ENCODE assay signal across 8 mouse cellular contexts in genomic region chr17:24488662-24489264, GRCm38 (mm10). TPM values are rescaled to one million over a fixed set of nuclear protein-coding genes. Genes with fewer than 3 reads are reported as not detected.
DNase-seq lines count a peak whose midpoint lies in the region; ATAC-seq and TF ChIP-seq lines count a peak whose summit lies in the region.

No protein-coding gene starts in this region.

- H3K4me1 ChIP-seq in embryonic facial prominence, embryonic 13.5 days = peaks cover 24% of the 10 kb centered on the region
- H3K4me1 ChIP-seq in hindbrain, embryonic 15.5 days (replicated peaks) = peaks cover 41% of the 10 kb centered on the region
- H3K4me1 ChIP-seq in lung, postnatal 0 days (ENCODE audit: insufficient read depth, low read depth, low read length) = peaks cover 5% of the 10 kb centered on the region; the same call in 1 of the 2 replicates

- no peaks in the 10 kb centered on the region for H3K36me3 ChIP-seq in embryonic facial prominence, embryonic 13.5 days
- no peaks in the 10 kb centered on the region for H3K36me3 ChIP-seq in hindbrain, embryonic 15.5 days
- no peaks in the 10 kb centered on the region for H3K36me3 ChIP-seq in lung, postnatal 0 days (ENCODE audit: insufficient read depth, low read length)
- no peaks in the 10 kb centered on the region for H3K36me3 ChIP-seq in splenic B cell, adult 2 months (ENCODE audit: control insufficient read depth, insufficient read depth, low read length, poor library complexity, severe bottlenecking)

- peak overlapping the region; percentile 78 for H3K4me2 ChIP-seq in embryonic facial prominence, embryonic 13.5 days
- peak overlapping the region; percentile 76 for H3K4me2 ChIP-seq in hindbrain, embryonic 15.5 days
- peak overlapping the region; percentile 99 for H3K4me2 ChIP-seq in lung, postnatal 0 days (replicated peaks; ENCODE audit: low read depth, low read length)

- WGBS in embryonic facial prominence, embryonic 13.5 days = 1% methylated on average over 76 of the region's 81 CpGs
- under 1% methylated on average over 56 of the region's 81 CpGs for WGBS in hindbrain, embryonic 15.5 days
- WGBS in lung, postnatal 0 days = 1% methylated on average over 29 of the region's 81 CpGs

- H3K27ac ChIP-seq in embryonic facial prominence, embryonic 13.5 days = no peak overlapping the region
- H3K27ac ChIP-seq in hindbrain, embryonic 15.5 days (replicated peaks) = peak overlapping the region; percentile 97
- no peak overlapping the region for H3K27ac ChIP-seq in lung, postnatal 0 days (ENCODE audit: low read length)

- peak overlapping the region; percentile 79 for H3K9ac ChIP-seq in embryonic facial prominence, embryonic 13.5 days
- H3K9ac ChIP-seq in hindbrain, embryonic 15.5 days = peak overlapping the region; percentile 97
- H3K9ac ChIP-seq in lung, postnatal 0 days (replicated peaks; ENCODE audit: low read depth) = 0 out of 2 replicates have a peak overlapping the region, but pooled peaks have one; percentile 12

- H3K9me3 ChIP-seq in embryonic facial prominence, embryonic 13.5 days = no peaks in the 10 kb centered on the region
- no peaks in the 10 kb centered on the region for H3K9me3 ChIP-seq in hindbrain, embryonic 15.5 days
- no peaks in the 10 kb centered on the region for H3K9me3 ChIP-seq in lung, postnatal 0 days (ENCODE audit: low read length)

- no peak for TF ChIP-seq CTCF in lung, postnatal 0 days (IDR thresholded peaks at IDR 0.05)

- ATAC-seq in embryonic facial prominence, embryonic 13.5 days (ENCODE audit: insufficient number of reproducible peaks, insufficient read depth, low FRiP score, low TSS enrichment, low read depth) = 0 out of 2 replicates have a peak, but pooled peaks have one; percentile 48
- peak; percentile 77 for ATAC-seq in hindbrain, embryonic 15.5 days (ENCODE audit: low FRiP score, low read depth)
- ATAC-seq in lung, postnatal 0 days = peak; percentile 61

- H3K27me3 ChIP-seq in embryonic facial prominence, embryonic 13.5 days = peaks cover 37% of the 10 kb centered on the region
- no peaks in the 10 kb centered on the region for H3K27me3 ChIP-seq in hindbrain, embryonic 15.5 days
- H3K27me3 ChIP-seq in lung, postnatal 0 days (replicated peaks; ENCODE audit: insufficient read depth, low read length) = peaks cover 7% of the 10 kb centered on the region; the same call in 1 of the 2 replicates
- 0 out of 2 replicates have a peak, but pooled peaks cover 2% of the 10 kb centered on the region for H3K27me3 ChIP-seq in splenic B cell, adult 2 months (ENCODE audit: control insufficient read depth, insufficient read depth, low read length, poor library complexity, severe bottlenecking)

- peak; percentile 62 to 68 for DNase-seq in layer of hippocampus, postnatal 10 days (ENCODE audit: low spot score in 2 of 2)
- DNase-seq in layer of hippocampus, adult 9-10 months (ENCODE audit: low spot score) = no peak
- peak; percentile 71 for DNase-seq in ZHBTc4 (ENCODE audit: low read depth, low spot score)
- DNase-seq in lung, postnatal 0 days (ENCODE audit: low spot score) = no peak
- DNase-seq in splenic B cell, adult 2 months (ENCODE audit: low read depth, low spot score) = peak; percentile 35
- DNase-seq in c-Kit-positive CD71-positive TER-119-positive erythroid progenitor cells, embryonic 14.5 days (ENCODE audit: low spot score) = no peak

- no peak for TF ChIP-seq EP300 in lung, postnatal 0 days (IDR thresholded peaks at IDR 0.05)

- H3K4me3 ChIP-seq in embryonic facial prominence, embryonic 13.5 days = peak overlapping the region; percentile 72
- H3K4me3 ChIP-seq in hindbrain, embryonic 15.5 days = peak overlapping the region; percentile 90
- H3K4me3 ChIP-seq in lung, postnatal 0 days (ENCODE audit: low read depth, low read length) = peak overlapping the region; percentile 60

RNA-seq across cellular contexts. Expression of gene Caskin1, which starts 0.4 kb away (rescaled TPM):
- total RNA-seq in layer of hippocampus, postnatal 10 days (2021) = 100 to 1,000 TPM; 170 to 175 TPM
- 3.5 and 5.4 TPM in 2 replicates for polyA plus RNA-seq in embryonic facial prominence, embryonic 13.5 days (2015; fragmentation: Nextera tagmentation; extraction: Ambion mirVana)
- 51.4 and 55.0 TPM in 2 replicates for polyA plus RNA-seq in hindbrain, embryonic 15.5 days (2015; fragmentation: Nextera tagmentation; extraction: Ambion mirVana)
- polyA plus RNA-seq in lung, postnatal 0 days (2015; fragmentation: Nextera tagmentation; extraction: Ambion mirVana) = 0.15 and 0.33 TPM in 2 replicates

RNA-seq across cellular contexts. Expression of gene Mlst8, which starts 9.9 kb away (rescaled TPM):
- total RNA-seq in layer of hippocampus, postnatal 10 days (2021) = 10 to 100 TPM; 29.1 to 30.8 TPM
- polyA plus RNA-seq in embryonic facial prominence, embryonic 13.5 days (2015; fragmentation: Nextera tagmentation; extraction: Ambion mirVana) = 32.5 and 33.2 TPM in 2 replicates
- 35.4 and 36.0 TPM in 2 replicates for polyA plus RNA-seq in hindbrain, embryonic 15.5 days (2015; fragmentation: Nextera tagmentation; extraction: Ambion mirVana)
- polyA plus RNA-seq in lung, postnatal 0 days (2015; fragmentation: Nextera tagmentation; extraction: Ambion mirVana) = 13.0 and 14.4 TPM in 2 replicates

RNA-seq across cellular contexts. Expression of gene Bricd5, which starts 15.1 kb away (rescaled TPM):
- total RNA-seq in layer of hippocampus, postnatal 10 days (2021) = 1 to 10 TPM in 1 of 2 experiments, under 1 TPM in 1; 0.87 to 1.8 TPM
- polyA plus RNA-seq in embryonic facial prominence, embryonic 13.5 days (2015; fragmentation: Nextera tagmentation; extraction: Ambion mirVana) = not detected in 2 replicates
- polyA plus RNA-seq in hindbrain, embryonic 15.5 days (2015; fragmentation: Nextera tagmentation; extraction: Ambion mirVana) = 0.34 and 0.77 TPM in 2 replicates
- polyA plus RNA-seq in lung, postnatal 0 days (2015; fragmentation: Nextera tagmentation; extraction: Ambion mirVana) = not detected in 2 replicates

RNA-seq across cellular contexts. Expression of gene Pgp, which starts 18.6 kb away (rescaled TPM):
- total RNA-seq in layer of hippocampus, postnatal 10 days (2021) = 10 to 100 TPM; 64.7 to 67.9 TPM
- 47.4 and 48.7 TPM in 2 replicates for polyA plus RNA-seq in embryonic facial prominence, embryonic 13.5 days (2015; fragmentation: Nextera tagmentation; extraction: Ambion mirVana)
- polyA plus RNA-seq in hindbrain, embryonic 15.5 days (2015; fragmentation: Nextera tagmentation; extraction: Ambion mirVana) = 72.6 and 75.6 TPM in 2 replicates
- 40.4 and 42.5 TPM in 2 replicates for polyA plus RNA-seq in lung, postnatal 0 days (2015; fragmentation: Nextera tagmentation; extraction: Ambion mirVana)

RNA-seq across cellular contexts. Expression of gene E4f1, which starts 18.6 kb away (rescaled TPM):
- total RNA-seq in layer of hippocampus, postnatal 10 days (2021) = 10 to 100 TPM; 30.0 to 33.3 TPM
- 44.4 and 46.4 TPM in 2 replicates for polyA plus RNA-seq in embryonic facial prominence, embryonic 13.5 days (2015; fragmentation: Nextera tagmentation; extraction: Ambion mirVana)
- polyA plus RNA-seq in hindbrain, embryonic 15.5 days (2015; fragmentation: Nextera tagmentation; extraction: Ambion mirVana) = 46.7 and 50.5 TPM in 2 replicates
- 15.7 and 17.5 TPM in 2 replicates for polyA plus RNA-seq in lung, postnatal 0 days (2015; fragmentation: Nextera tagmentation; extraction: Ambion mirVana)

Comparison
In these comparisons a context has a peak if more than half of its experiments do, and no peak if none do; other contexts are left out.
1. DNase-seq: peak in layer of hippocampus, postnatal 10 days (2 of 2), ZHBTc4 (single experiment) and splenic B cell, adult 2 months (single experiment); none in layer of hippocampus, adult 9-10 months (single experiment), lung, postnatal 0 days (single experiment) and c-Kit-positive CD71-positive TER-119-positive erythroid progenitor cells, embryonic 14.5 days (single experiment).
2. H3K9ac ChIP-seq: peak in every context shown above with its lines; median percentile 97 in hindbrain, embryonic 15.5 days; 79 in embryonic facial prominence, embryonic 13.5 days; 12 in lung, postnatal 0 days.
3. Peak in every context shown above with its lines, with median percentiles within 50 percentile points of each other: ATAC-seq, H3K4me2 ChIP-seq and H3K4me3 ChIP-seq.